Mouse (Mus musculus) C2C12 (cell line): Measurements from ENCODE around the gene Rbm42.

Experiments
- CTCF ChIP-seq: IDR thresholded peaks from one replicate; pipeline ENCODE4 v1.5.1; 2011; ENCODE audit not compliant: control insufficient read depth, insufficient read depth, insufficient read length
- FOSL1 ChIP-seq: IDR thresholded peaks from one replicate; pipeline ENCODE4 v1.8.0; 2011; ENCODE audit warnings: mild to moderate bottlenecking, low read length; ENCODE audit not compliant: poor library complexity, insufficient read depth, severe bottlenecking
- MAX ChIP-seq: IDR thresholded peaks from one replicate; pipeline ENCODE4 v1.6.1; 2011; ENCODE audit warnings: mild to moderate bottlenecking, control low read depth
- MYOG ChIP-seq: IDR thresholded peaks from one replicate; pipeline ENCODE4 v1.6.1; 2011; ENCODE audit not compliant: control insufficient read depth, insufficient read length; ENCODE audit errors: extremely low read depth
- USF1 ChIP-seq: IDR thresholded peaks from one replicate; pipeline ENCODE4 v1.6.1; 2011; ENCODE audit warnings: low read depth, mild to moderate bottlenecking, control low read depth, moderate library complexity

DNA sequence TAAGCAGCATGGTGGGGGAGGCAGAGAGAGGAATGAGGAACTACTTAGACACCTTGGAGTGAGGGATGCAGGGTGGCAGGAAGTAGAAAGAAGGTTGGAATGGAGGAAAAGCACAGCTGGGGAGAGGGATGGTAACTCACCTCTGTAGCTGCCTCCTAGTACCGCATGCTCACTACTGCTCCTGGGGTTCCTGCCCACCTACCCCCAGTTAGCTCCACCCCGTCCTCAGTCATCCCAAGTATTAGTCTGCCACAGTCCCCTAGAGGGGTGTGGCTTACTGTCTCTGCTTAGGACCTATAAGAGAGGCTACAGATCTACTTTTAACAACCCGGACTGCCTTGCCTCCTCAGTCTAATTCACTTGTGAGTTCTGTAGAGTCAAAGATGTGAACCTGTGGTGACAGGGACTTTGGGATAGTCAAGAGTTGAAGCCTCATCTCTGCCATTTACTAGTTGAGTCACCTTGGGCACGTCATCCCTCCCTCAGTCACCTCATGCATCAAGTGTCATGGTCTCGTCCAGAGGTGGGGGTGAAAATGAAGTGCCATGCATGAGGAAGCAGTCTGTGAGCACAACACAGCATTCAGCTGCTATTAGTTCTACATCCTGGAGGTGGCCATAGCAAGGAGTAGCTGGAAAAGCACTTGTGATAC lies 57.2 kb downstream of the Rbm42 start:
- TF ChIP-seq CTCF = no peak
- TF ChIP-seq MAX = no peak
- no peak for TF ChIP-seq USF1
- TF ChIP-seq MYOG = no peak
- TF ChIP-seq FOSL1 = no peak
